Mouse (Mus musculus) G1E (cell line): Measurements from ENCODE around the gene Egfl8. TPM values are rescaled to one million over a fixed set of nuclear protein-coding genes. Genes with fewer than 3 reads are reported as not detected.

Experiments used
- ATAC-seq: 2 replicates; pipeline ENCODE4 v1.8.0; 2016; ENCODE audit warnings: mild to moderate bottlenecking; ENCODE audit not compliant: insufficient number of reproducible peaks, poor library complexity, low FRiP score, severe bottlenecking; ENCODE audit errors: extremely low read depth
- DNase-seq: peaks from one replicate; pipeline ENCODE4 v3.0.0; 2012; ENCODE audit warnings: low spot score
- H3K27me3 ChIP-seq: 2 replicates; pipeline ENCODE4 v1.6.1; 2012; ENCODE audit warnings: mild to moderate bottlenecking, low read length, inconsistent platforms; ENCODE audit not compliant: insufficient read depth
- H3K36me3 ChIP-seq: replicated peaks from 2 replicates; pipeline ENCODE3; 2012; ENCODE audit warnings: mild to moderate bottlenecking, inconsistent platforms
- H3K4me1 ChIP-seq: 2 replicates; pipeline ENCODE4 v1.6.1; 2012; ENCODE audit warnings: low read depth, low read length, inconsistent platforms, mixed read lengths; ENCODE audit not compliant: insufficient read depth
- H3K4me3 ChIP-seq: 2 replicates; pipeline ENCODE4 v1.5.1; 2012; ENCODE audit warnings: low read depth, mild to moderate bottlenecking, inconsistent platforms, low read length, moderate library complexity, mixed read lengths
- H3K9me3 ChIP-seq: replicated peaks from 2 replicates; pipeline ENCODE4 v1.6.1; 2012; ENCODE audit warnings: inconsistent platforms
- CTCF ChIP-seq: IDR thresholded peaks from 2 replicates; pipeline ENCODE4 v1.5.1; 2012; ENCODE audit warnings: low read depth, low read length, inconsistent platforms, mixed read lengths
- GATA1 ChIP-seq: IDR thresholded peaks from 2 replicates; pipeline ENCODE4 v1.6.1; 2012; ENCODE audit warnings: borderline replicate concordance, low read length, inconsistent platforms, mixed read lengths
- GATA2 ChIP-seq: IDR thresholded peaks from 2 replicates; pipeline ENCODE4 v1.6.1; 2012; ENCODE audit warnings: low read depth, low read length, inconsistent platforms, borderline replicate concordance
- POLR2AphosphoS5 ChIP-seq: IDR thresholded peaks from 2 replicates; pipeline ENCODE4 v1.6.1; 2012; ENCODE audit warnings: low read depth, low read length, inconsistent platforms; ENCODE audit not compliant: insufficient replicate concordance
- TAL1 ChIP-seq: conservative IDR thresholded peaks from 2 replicates; pipeline ENCODE4 v1.6.1; 2012; ENCODE audit warnings: low read depth, low read length, inconsistent platforms, mixed read lengths
- polyA plus RNA-seq: library from polyadenylated mRNA; stranded (reverse); fragments of >175 nt; gene quantifications from 2 replicates; pipeline ENCODE4 v1.2.3, GENCODE M21; 2012
- total RNA-seq, 2 experiments: library from RNA; stranded (forward) in 1 of 2; stranded (reverse) in 1 of 2; fragments of 200-1000 nt in 1 of 2; fragments of >200 nt in 1 of 2; fragmentation: Nextera tagmentation in 1 of 2; gene quantifications; 2 replicates each; pipeline ENCODE4 v1.2.3; 2014 to 2017

The Egfl8 gene
- total and polyA plus RNA-seq, 3 experiments = 0.80 to 1.5 (median 0.93) TPM

DNA sequence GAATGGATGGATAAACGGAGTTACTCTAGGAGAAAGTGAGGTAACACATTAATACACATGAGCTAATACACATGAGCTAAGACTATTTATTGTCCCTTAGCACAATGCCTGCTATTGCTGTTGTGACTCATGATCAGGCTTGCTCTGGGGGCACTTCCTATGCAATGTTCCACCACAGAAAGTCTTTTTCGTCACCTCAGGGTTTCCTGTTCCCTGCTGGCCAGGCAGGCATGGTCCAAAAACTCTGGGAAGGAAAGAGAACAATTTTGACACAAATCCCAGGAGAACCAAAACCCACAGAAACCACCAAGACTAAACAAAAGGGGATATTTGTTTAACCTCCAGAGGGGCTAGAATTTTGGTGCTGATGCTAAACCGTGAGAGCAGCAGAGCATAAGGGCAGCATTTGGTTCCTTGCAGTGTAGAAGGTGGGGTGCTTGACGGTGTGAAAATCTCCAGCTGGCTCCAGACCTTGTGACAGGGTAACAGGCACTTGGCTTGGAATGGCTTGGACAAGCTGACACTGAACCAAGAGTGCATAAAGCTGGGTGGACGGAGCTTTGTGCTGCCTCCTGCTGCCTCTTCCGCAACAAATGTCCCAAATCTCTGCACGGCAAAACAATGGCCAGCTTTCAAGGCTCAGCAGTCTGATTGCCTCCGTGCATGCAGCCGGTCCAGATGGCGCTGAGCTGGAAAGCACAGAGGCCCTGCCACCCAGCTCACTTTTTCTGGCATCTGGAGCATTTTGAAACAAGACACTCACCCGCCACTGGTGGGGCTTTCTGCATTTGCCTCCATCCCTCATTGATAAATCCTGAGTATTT is 25.2 kb upstream of the Egfl8 start:
- no peak for TF ChIP-seq GATA1
- no peak for TF ChIP-seq TAL1
- TF ChIP-seq CTCF = no peak
- no peak for TF ChIP-seq GATA2
- no peak for TF ChIP-seq POLR2AphosphoS5
- H3K4me1 ChIP-seq = peaks cover 11% of the 10 kb centered on the region
- H3K36me3 ChIP-seq = peaks cover 7% of the 10 kb centered on the region
- H3K4me3 ChIP-seq = no peak overlapping the region
- no peak for DNase-seq
- H3K27me3 ChIP-seq = peaks cover 43% of the 10 kb centered on the region
- no peak for ATAC-seq
- no peaks in the 10 kb centered on the region for H3K9me3 ChIP-seq

DNA sequence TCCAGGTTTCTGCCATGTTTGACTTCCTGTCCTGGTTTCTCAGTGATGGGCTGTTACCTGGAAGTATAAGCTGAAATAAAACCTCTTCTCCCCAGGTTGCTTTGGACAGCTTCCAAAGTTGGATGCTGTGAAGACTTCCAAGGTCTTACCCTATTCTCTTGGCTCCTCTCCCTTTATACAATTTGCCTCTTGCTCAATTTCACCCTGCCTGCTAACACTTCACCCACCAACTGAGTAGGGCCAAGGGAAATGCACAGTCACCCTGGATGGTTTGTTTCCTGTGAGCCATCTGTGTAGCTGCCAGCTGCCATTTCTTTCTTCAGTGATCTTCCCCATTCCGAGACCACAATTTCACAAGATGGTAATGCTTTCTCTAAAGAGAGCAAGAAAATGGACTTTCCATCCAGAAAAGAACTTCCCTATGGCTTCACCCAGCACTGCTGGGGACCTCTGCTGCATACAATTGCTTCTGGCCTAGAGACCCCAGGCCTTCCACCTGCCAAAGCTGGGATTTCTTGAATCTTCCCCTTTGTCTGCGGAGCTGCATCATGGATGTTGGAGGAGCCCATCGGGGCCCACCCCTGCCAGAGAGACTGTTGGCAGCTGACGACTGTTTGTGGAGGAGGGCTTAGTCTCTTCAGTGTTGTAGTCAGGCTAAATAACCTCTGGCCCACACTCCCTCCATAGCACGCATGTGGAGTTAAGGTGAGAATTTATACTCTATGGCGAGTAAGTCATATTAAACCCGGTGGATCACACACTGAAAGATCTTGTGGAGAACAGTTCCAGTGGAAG is 23.9 kb upstream of the Egfl8 start:
- no peak for ATAC-seq
- Histone ChIP-seq H3K4me3 (no peak overlapping the region), H3K4me1 (no peaks in the 10 kb centered on the region; the same call in 1 of the 2 replicates), H3K27me3 (peaks cover 49% of the 10 kb centered on the region), H3K36me3 (no peaks in the 10 kb centered on the region), H3K9me3 (no peaks in the 10 kb centered on the region)
- no peak for DNase-seq
- TF ChIP-seq CTCF (no peak), POLR2AphosphoS5 (no peak), GATA1 (no peak), TAL1 (no peak), GATA2 (no peak)

- Histone ChIP-seq H3K9me3 (no peaks in the 10 kb centered on the region), H3K36me3 (no peaks in the 10 kb centered on the region), H3K4me1 (no peaks in the 10 kb centered on the region), H3K27me3 (peaks cover 51% of the 10 kb centered on the region), H3K4me3 (no peak overlapping the region)
- no peak for DNase-seq
- TF ChIP-seq POLR2AphosphoS5 = no peak
- no peak for TF ChIP-seq CTCF
- no peak for TF ChIP-seq GATA2
- ATAC-seq = no peak
Observed at GRCm38 (mm10) chr17:34637459-34637858, 21.7 kb upstream of the Egfl8 start.

- H3K4me3 ChIP-seq = no peak overlapping the region
- no peak for TF ChIP-seq CTCF
- no peak for TF ChIP-seq TAL1
- no peak for TF ChIP-seq GATA2
- TF ChIP-seq GATA1 = no peak
- TF ChIP-seq POLR2AphosphoS5 = no peak
- DNase-seq = no peak
- peaks cover 41% of the 10 kb centered on the region for H3K27me3 ChIP-seq
- H3K36me3 ChIP-seq = no peaks in the 10 kb centered on the region
- ATAC-seq = no peak
- H3K9me3 ChIP-seq = no peaks in the 10 kb centered on the region
- no peaks in the 10 kb centered on the region for H3K4me1 ChIP-seq
Observed at GRCm38 (mm10) chr17:34635671-34636070, 19.9 kb upstream of the Egfl8 start.

GRCm38 (mm10) chr17:34632261-34632691 is 16.5 kb upstream of the Egfl8 start:
- Histone ChIP-seq H3K36me3 (no peaks in the 10 kb centered on the region), H3K9me3 (no peaks in the 10 kb centered on the region), H3K4me1 (peaks cover 13% of the 10 kb centered on the region), H3K4me3 (no peak overlapping the region), H3K27me3 (peaks cover 50% of the 10 kb centered on the region)
- TF ChIP-seq POLR2AphosphoS5 (no peak), GATA2 (no peak), CTCF (no peak), TAL1 (no peak), GATA1 (no peak)
- no peak for ATAC-seq
- DNase-seq = no peak

GRCm38 (mm10) chr17:34631647-34632046 is 15.9 kb upstream of the Egfl8 start:
- Histone ChIP-seq H3K36me3 (no peaks in the 10 kb centered on the region), H3K4me1 (peaks cover 16% of the 10 kb centered on the region), H3K4me3 (no peak overlapping the region), H3K27me3 (peaks cover 50% of the 10 kb centered on the region), H3K9me3 (no peaks in the 10 kb centered on the region)
- TF ChIP-seq CTCF = no peak
- TF ChIP-seq POLR2AphosphoS5 = no peak
- TF ChIP-seq GATA1 = no peak
- DNase-seq (no peak), ATAC-seq (no peak)
